Mouse (Mus musculus): ENCODE data around the gene Ankrd13a. TPM values are rescaled to one million over a fixed set of nuclear protein-coding genes. Genes with fewer than 3 reads are reported as not detected.

Gene Ankrd13a
- polyA plus RNA-seq, 1 experiment = 51.2 TPM

- Histone ChIP-seq H3K36me3 (ENCODE audit: control insufficient read depth, insufficient read depth) (peaks cover 5% of the 10 kb centered on the region), H3ac (ENCODE audit: control insufficient read depth, insufficient read length) (no peak overlapping the region), H3K4me3 (no peak overlapping the region), H3K27me3 (ENCODE audit: control insufficient read depth, insufficient read depth, insufficient read length) (no peaks in the 10 kb centered on the region), H3K4me2 (ENCODE audit: low read depth) (no peak overlapping the region), H3K79me2 (ENCODE audit: control insufficient read depth, insufficient read depth) (no peaks in the 10 kb centered on the region)
- TF ChIP-seq E2F4 (IDR thresholded peaks at IDR 0.05; ENCODE audit: insufficient read depth) = no peak
- no peak for TF ChIP-seq MYOG (IDR thresholded peaks at IDR 0.05; ENCODE audit: control insufficient read depth in 1 of 3, insufficient read depth in 1 of 3, insufficient read length in 2 of 3, low read depth in 2 of 3)
- no peak for TF ChIP-seq POLR2A (IDR thresholded peaks at IDR 0.05; ENCODE audit: insufficient read length, low read depth)
- TF ChIP-seq MYOD1 (IDR thresholded peaks at IDR 0.05; ENCODE audit: control insufficient read depth in 1 of 3, insufficient read length in 2 of 3, low read depth in 2 of 3) = no peak
- no peak for TF ChIP-seq USF1 (IDR thresholded peaks at IDR 0.05; ENCODE audit: low read depth)
- TF ChIP-seq TCF12 (IDR thresholded peaks at IDR 0.05; ENCODE audit: insufficient read depth, poor library complexity, severe bottlenecking) = no peak
- no peak for TF ChIP-seq SRF (IDR thresholded peaks at IDR 0.05; ENCODE audit: control insufficient read depth, insufficient read length, low read depth)
- TF ChIP-seq POLR2AphosphoS2 (IDR thresholded peaks at IDR 0.05; ENCODE audit: insufficient read length, low read depth) = no peak
Observed at GRCm38 (mm10) chr5:114807468-114807867, 33.0 kb downstream of the Ankrd13a start.

GRCm38 (mm10) chr5:114807893-114808292 is 33.4 kb downstream of the Ankrd13a start:
- Histone ChIP-seq H3ac (ENCODE audit: control insufficient read depth, insufficient read length) (no peak overlapping the region), H3K36me3 (ENCODE audit: control insufficient read depth, insufficient read depth) (peaks cover 3% of the 10 kb centered on the region), H3K79me2 (ENCODE audit: control insufficient read depth, insufficient read depth) (peaks cover 2% of the 10 kb centered on the region), H3K4me2 (ENCODE audit: low read depth) (no peak overlapping the region), H3K27me3 (ENCODE audit: control insufficient read depth, insufficient read depth, insufficient read length) (no peaks in the 10 kb centered on the region), H3K4me3 (no peak overlapping the region)
- no peak for TF ChIP-seq MYOD1 (IDR thresholded peaks at IDR 0.05; ENCODE audit: control insufficient read depth in 1 of 3, insufficient read length in 2 of 3, low read depth in 2 of 3)
- no peak for TF ChIP-seq POLR2A (IDR thresholded peaks at IDR 0.05; ENCODE audit: insufficient read length, low read depth)
- no peak for TF ChIP-seq MYOG (IDR thresholded peaks at IDR 0.05; ENCODE audit: control insufficient read depth in 1 of 3, insufficient read depth in 1 of 3, insufficient read length in 2 of 3, low read depth in 2 of 3)
- TF ChIP-seq CEBPB (IDR thresholded peaks at IDR 0.05; ENCODE audit: insufficient read depth, poor library complexity, severe bottlenecking) = no peak
- TF ChIP-seq E2F4 (IDR thresholded peaks at IDR 0.05; ENCODE audit: insufficient read depth) = no peak
- TF ChIP-seq POLR2AphosphoS2 (IDR thresholded peaks at IDR 0.05; ENCODE audit: insufficient read length, low read depth) = no peak
- no peak for TF ChIP-seq TCF3 (IDR thresholded peaks at IDR 0.05; ENCODE audit: insufficient read length, low read depth)
- no peak for TF ChIP-seq MAX (IDR thresholded peaks at IDR 0.05; ENCODE audit: low read depth)
- TF ChIP-seq TCF12 (IDR thresholded peaks at IDR 0.05; ENCODE audit: insufficient read depth, poor library complexity, severe bottlenecking) = no peak
- no peak for TF ChIP-seq REST (IDR thresholded peaks at IDR 0.05; ENCODE audit: insufficient read depth, insufficient read length)
- no peak for TF ChIP-seq USF1 (IDR thresholded peaks at IDR 0.05; ENCODE audit: low read depth)
- no peak for TF ChIP-seq SRF (IDR thresholded peaks at IDR 0.05; ENCODE audit: control insufficient read depth, insufficient read length, low read depth)

GRCm38 (mm10) chr5:114808385-114808784 is 33.9 kb downstream of the Ankrd13a start:
- no peak overlapping the region for H3K4me2 ChIP-seq (ENCODE audit: low read depth)
- no peak overlapping the region for H3K4me3 ChIP-seq
- TF ChIP-seq MAX (IDR thresholded peaks at IDR 0.05; ENCODE audit: low read depth) = no peak
- TF ChIP-seq POLR2AphosphoS2 (IDR thresholded peaks at IDR 0.05; ENCODE audit: insufficient read length, low read depth) = peak; percentile 9
- H3K27me3 ChIP-seq (ENCODE audit: control insufficient read depth, insufficient read depth, insufficient read length) = no peaks in the 10 kb centered on the region
- no peaks in the 10 kb centered on the region for H3K36me3 ChIP-seq (ENCODE audit: control insufficient read depth, insufficient read depth)
- H3ac ChIP-seq (ENCODE audit: control insufficient read depth, insufficient read length) = no peak overlapping the region
- peaks cover 6% of the 10 kb centered on the region for H3K79me2 ChIP-seq (ENCODE audit: control insufficient read depth, insufficient read depth)

- Histone ChIP-seq H3K4me3 (no peak overlapping the region), H3K4me2 (ENCODE audit: low read depth) (no peak overlapping the region), H3ac (ENCODE audit: control insufficient read depth, insufficient read length) (no peak overlapping the region), H3K27me3 (ENCODE audit: control insufficient read depth, insufficient read depth, insufficient read length) (no peaks in the 10 kb centered on the region), H3K36me3 (ENCODE audit: control insufficient read depth, insufficient read depth) (no peaks in the 10 kb centered on the region), H3K79me2 (ENCODE audit: control insufficient read depth, insufficient read depth) (peaks cover 6% of the 10 kb centered on the region)
- TF ChIP-seq E2F4 (IDR thresholded peaks at IDR 0.05; ENCODE audit: insufficient read depth) (no peak), TCF12 (IDR thresholded peaks at IDR 0.05; ENCODE audit: insufficient read depth, poor library complexity, severe bottlenecking) (no peak), TCF3 (IDR thresholded peaks at IDR 0.05; ENCODE audit: insufficient read length, low read depth) (no peak), MYOG (IDR thresholded peaks at IDR 0.05; ENCODE audit: control insufficient read depth in 1 of 3, insufficient read depth in 1 of 3, insufficient read length in 2 of 3, low read depth in 2 of 3) (no peak), POLR2AphosphoS2 (IDR thresholded peaks at IDR 0.05; ENCODE audit: insufficient read length, low read depth) (no peak), USF1 (IDR thresholded peaks at IDR 0.05; ENCODE audit: low read depth) (no peak), SRF (IDR thresholded peaks at IDR 0.05; ENCODE audit: control insufficient read depth, insufficient read length, low read depth) (no peak), MAX (IDR thresholded peaks at IDR 0.05; ENCODE audit: low read depth) (no peak), MYOD1 (IDR thresholded peaks at IDR 0.05; ENCODE audit: control insufficient read depth in 1 of 3, insufficient read length in 2 of 3, low read depth in 2 of 3) (no peak), CEBPB (IDR thresholded peaks at IDR 0.05; ENCODE audit: insufficient read depth, poor library complexity, severe bottlenecking) (no peak), REST (IDR thresholded peaks at IDR 0.05; ENCODE audit: insufficient read depth, insufficient read length) (no peak), POLR2A (IDR thresholded peaks at IDR 0.05; ENCODE audit: insufficient read length, low read depth) (no peak)
Observed at GRCm38 (mm10) chr5:114809181-114809756, 34.8 kb downstream of the Ankrd13a start.

- no peak overlapping the region for H3K4me3 ChIP-seq
- no peak for TF ChIP-seq POLR2AphosphoS2 (IDR thresholded peaks at IDR 0.05; ENCODE audit: insufficient read length, low read depth)
- H3K36me3 ChIP-seq (ENCODE audit: control insufficient read depth, insufficient read depth) = no peaks in the 10 kb centered on the region
- H3K4me2 ChIP-seq (ENCODE audit: low read depth) = no peak overlapping the region
- H3ac ChIP-seq (ENCODE audit: control insufficient read depth, insufficient read length) = no peak overlapping the region
- H3K27me3 ChIP-seq (ENCODE audit: control insufficient read depth, insufficient read depth, insufficient read length) = no peaks in the 10 kb centered on the region
- peaks cover 6% of the 10 kb centered on the region for H3K79me2 ChIP-seq (ENCODE audit: control insufficient read depth, insufficient read depth)
Observed at GRCm38 (mm10) chr5:114809826-114810225, 35.3 kb downstream of the Ankrd13a start.

Data from myocyte (in vitro differentiated cells).